Mouse (Mus musculus) gastrocnemius, adult 8-10 months (tissue): ENCODE results near the gene L2hgdh. TPM values are rescaled to one million over a fixed set of nuclear protein-coding genes. Genes with fewer than 3 reads are reported as not detected.
"Not testable (repeated sequence)": the region's sequence is repeated elsewhere in the genome, so short reads cannot be mapped to it uniquely, and the experiment has no call there.

Experiments
- DNase-seq, 2 experiments: peaks; one replicate each; pipeline ENCODE4 v3.0.0; 2022; ENCODE audit warnings: low spot score in 2 of 2
- microRNA-seq: library from miRNA; unstranded; fragments of <30 nt; microRNA quantifications from one replicate; pipeline ENCODE4 v1.2.0, GENCODE M21; 2022
- total RNA-seq, 4 experiments: library from RNA; stranded (reverse); gene quantifications; 2 replicates each; pipeline ENCODE4 v1.2.4; 2022

L2hgdh gene
- total RNA-seq, 4 experiments from 2014 or later = 41.3 to 48.5 (median 45.1) TPM

DNA sequence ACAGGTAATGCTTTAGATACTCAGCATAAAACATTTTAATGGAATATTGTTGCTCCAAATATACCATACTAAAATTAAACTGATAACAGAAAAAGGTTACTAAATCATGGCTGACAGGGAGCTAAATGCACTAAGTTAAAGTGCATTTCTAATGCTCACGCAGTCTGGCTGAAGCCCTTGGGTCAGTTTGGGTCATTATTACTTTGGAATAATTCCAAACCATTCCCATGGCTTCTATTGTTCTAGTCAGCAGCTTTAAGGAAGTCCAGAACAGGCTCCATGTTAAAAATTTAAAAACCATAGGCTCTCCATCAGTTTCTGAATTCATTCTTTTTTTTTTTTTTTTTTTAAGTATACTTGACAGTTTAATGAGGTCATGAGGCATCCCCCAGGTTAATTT, 50.5 kb downstream of the L2hgdh start:
- DNase-seq = no peak

DNA sequence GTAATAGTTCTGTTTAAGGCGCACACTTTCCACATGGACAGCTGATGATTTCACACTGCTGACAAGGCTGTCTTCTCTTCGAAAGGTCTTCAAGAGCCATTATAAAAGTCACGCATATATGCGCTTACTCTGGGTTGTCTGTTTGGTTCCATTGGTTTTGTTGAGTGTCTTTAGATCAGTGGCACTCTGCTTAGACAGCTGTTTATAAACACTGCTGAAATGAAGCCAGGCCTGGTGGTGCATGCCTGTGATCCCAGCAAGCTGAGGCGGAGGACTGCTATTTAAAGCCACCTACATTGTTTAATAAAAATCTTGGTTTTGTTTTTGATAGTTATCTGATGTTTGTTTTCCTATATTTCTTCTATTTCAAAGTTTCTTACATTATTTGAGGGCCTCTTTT, 58.0 kb downstream of the L2hgdh start:
- DNase-seq = no peak

DNA sequence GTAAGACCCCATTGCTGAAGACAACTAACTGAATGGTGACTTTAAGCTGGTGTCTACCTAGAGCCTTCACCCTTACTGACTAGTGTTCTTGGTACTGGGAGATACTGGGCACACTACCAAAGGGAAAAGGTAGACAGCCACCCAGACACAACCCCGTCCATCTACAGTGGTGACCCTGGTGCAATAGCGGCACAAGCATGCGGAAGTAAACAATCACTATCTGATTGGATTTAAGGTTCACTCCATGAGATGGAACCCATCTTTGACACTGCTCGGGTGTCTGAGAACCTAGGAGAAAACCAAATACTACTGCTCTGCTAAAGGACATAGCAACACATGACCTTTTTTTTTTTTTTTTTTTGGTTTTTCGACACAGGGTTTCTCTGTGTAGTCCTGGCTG, 63.0 kb downstream of the L2hgdh start:
- DNase-seq = no peak

DNA sequence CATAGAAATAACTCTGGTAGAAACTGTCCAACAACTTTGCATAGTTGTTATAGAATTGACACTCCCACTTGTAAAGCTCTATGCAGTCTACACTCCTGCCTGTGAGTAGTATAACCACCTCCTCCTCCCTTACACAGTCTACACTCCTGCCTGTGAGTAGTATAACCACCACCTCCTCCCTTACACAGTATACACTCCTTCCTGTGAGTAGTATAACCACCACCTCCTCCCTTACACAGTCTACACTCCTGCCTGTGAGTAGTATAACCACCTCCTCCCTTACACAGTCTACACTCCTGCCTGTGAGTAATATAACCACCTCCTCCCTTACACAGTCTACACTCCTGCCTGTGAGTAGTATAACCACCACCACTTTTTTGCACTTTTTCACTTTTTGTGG, 70.7 kb downstream of the L2hgdh start:
- not testable (repeated sequence) for DNase-seq

DNA sequence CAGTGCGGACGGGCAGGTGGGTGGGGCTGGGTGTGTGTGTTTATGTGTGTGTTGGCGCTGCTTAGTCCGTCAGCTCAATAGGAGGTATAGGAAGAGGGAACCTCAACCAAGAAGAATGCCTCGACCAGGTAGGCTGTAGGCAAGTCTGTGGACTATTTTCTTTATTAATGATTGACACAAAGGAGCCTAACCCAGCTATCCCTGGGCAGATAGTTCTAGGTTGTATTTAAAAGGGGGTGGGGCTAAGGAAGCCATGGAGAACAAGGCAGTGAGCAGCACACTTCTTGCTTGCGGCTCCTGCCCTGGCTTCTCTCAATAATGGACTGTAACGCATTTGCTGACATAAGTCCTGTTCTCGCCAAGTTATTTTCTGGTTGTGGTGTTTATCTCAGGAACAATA, 75.2 kb downstream of the L2hgdh start:
- DNase-seq = no peak

DNA sequence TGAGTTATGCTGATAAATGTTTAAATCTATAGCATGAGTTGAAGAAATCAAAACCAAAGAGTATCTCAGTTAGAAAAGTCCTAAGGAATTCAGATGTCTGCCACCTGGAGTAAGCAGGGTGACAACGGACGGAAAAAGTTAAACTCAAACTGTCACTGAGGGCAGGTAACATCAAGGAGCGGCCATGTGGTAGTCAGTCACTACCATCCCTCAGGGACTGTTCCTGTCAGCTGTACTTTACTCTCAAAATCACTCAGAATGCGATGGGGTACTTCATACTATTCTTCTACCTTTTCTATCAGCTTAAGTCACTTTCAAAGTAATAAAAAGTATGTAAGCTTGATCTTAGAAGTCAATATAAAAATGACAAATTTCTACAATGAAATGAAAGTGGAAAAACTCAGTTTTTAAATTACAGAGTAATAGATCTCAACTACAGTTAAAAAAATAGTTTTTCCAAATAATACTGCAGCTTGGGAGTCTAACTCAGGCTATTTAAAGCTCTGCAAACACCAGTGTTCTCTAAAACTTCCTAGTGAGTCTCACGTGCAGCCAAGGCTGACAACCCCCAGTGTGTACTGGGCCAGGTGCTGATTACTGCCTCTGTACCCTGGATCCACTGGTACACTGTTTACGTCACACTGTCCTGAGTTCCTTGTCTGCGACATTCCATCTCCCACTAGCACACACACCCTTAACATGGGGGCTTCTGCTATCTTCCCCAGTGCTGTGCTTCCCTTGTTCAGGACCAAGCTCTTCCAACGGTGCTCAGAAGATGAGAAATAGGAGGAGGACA, 78.7 kb downstream of the L2hgdh start:
- no peak for DNase-seq

DNA sequence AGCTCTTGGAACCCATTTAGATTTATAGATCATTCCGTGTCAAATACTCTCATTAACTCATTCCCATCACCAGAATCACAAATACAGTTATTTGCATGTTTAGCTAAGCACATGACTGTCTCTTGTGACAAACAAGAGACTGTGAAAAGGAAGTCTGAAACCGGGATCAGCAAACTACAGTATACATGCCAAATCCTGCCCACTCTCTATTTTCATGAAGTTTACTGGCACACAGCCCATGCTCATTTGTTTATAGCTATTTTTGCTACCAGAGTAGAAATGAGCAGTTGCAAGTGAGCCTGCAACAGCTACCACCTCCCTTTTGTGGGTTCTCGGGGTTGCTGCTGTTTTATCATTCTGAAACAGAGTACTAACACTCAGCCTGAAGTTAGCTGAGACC, 79.8 kb downstream of the L2hgdh start:
- DNase-seq = no peak

DNA sequence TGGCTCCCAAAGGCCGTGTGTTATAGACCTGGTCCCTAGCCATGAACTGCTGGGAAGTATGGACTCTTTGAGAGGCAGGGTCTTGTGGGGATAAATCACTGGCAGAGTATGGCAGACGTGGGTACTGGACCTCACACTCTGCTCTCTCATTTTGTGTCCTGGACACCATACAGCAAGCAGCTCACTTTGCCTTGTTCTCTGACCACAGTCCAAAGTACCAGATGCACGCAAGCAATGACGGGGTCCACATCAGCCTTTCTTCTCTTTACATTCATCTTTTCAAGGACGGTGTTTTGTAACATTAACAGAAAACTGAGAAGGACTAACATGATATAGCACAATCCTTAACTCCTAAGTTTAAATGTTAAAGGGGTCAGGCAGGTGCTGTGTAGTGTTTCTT, 81.8 kb downstream of the L2hgdh start:
- DNase-seq = no peak

Small RNA genes within 50 kb of the gene (microRNA-seq; reads per million reads assigned to microRNA genes)
- gene Mir681 = not detected

Other genes starting within 250 kb of the L2hgdh start
- gene Vcpkmt, start 141.8 kb downstream of the L2hgdh start, total RNA-seq = 1 to 10 TPM; 2.9 to 5.5 (median 4.1) TPM
- 10 to 100 TPM; 53.2 to 59.9 (median 55.7) TPM for gene Sos2, start 43.0 kb downstream of the L2hgdh start, total RNA-seq
- 10 to 100 TPM; 16.3 to 19.1 (median 17.1) TPM for gene Atp5s, start 77 bp upstream of the L2hgdh start, total RNA-seq
- gene Cdkl1, start 66.4 kb upstream of the L2hgdh start, total RNA-seq = 1 to 10 TPM; 1.1 to 1.7 (median 1.3) TPM
- 1 to 10 TPM in 3 of 4 experiments, under 1 TPM in 1; 0.87 to 3.8 (median 1.8) TPM for gene Atl1, start 167.7 kb upstream of the L2hgdh start, total RNA-seq
- 10 to 100 TPM; 19.7 to 22.9 (median 22.4) TPM for gene Map4k5, start 168.3 kb upstream of the L2hgdh start, total RNA-seq